Mouse (Mus musculus) layer of hippocampus, adult 6 months (tissue): ENCODE results near the gene Pvr. TPM values are rescaled to one million over a fixed set of nuclear protein-coding genes. Genes with fewer than 3 reads are reported as not detected.

ENCODE experiments used
- long read RNA-seq, 2 experiments: library from polyadenylated mRNA; unstranded; transcript quantifications; one replicate each; pipeline ENCODE4 v2.0.0; 2019 to 2020
- polyA plus RNA-seq: library from polyadenylated mRNA; unstranded; fragments of <200 nt; fragmentation: Nextera tagmentation; gene quantifications from 2 replicates; pipeline ENCODE4 v1.2.3, GENCODE M21; 2021

Gene Pvr
- 1.6 and 1.9 TPM in 2 replicates for polyA plus RNA-seq
- long read RNA-seq, experiment 1, partial matches to known transcripts, result 1 of 1 reads
- long read RNA-seq, experiment 1, other reads (novel, unspliced or antisense), result 0 of 1 reads
- long read RNA-seq, experiment 2, partial matches to known transcripts, result 1 of 6 reads
- long read RNA-seq, experiment 2, other reads (novel, unspliced or antisense), result 0 of 6 reads

DNA sequence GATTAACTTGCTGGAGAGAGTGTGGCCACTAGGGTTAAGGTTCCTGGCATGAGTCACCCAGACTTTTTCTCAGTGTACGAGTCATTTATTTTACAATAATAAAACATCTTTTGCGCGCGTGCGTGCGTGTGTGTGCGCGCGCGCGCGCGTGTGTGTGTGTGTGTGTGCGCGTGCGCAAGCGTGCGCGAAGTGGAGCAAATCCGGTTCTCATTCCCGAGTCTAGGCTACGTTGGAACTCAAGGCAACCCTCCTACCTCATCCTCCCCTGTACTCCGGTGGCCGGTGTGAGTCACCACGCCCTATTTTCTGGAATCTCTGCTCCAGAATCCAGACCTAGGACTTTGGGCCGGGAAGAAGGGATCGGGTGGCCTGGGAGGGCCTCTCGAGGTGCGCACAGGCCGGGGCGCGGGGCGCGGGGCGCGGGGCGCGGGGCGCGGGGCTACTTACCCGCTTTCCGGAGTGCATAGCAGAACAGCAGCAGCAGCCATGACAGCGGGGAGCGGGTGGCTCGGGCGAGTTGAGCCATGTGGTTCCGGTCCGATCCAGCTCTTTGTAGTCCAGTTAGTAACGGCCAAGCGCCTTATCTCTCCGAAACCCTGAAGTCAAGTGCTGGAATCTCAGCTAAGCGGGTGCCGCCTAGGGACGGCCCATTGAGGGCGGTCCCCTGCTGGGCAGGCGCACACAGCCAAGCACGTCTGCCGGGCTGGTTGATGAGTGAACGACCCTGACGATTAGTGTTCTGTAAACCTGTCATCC, at the start of gene Pvr:
Gene Pvr (minus strand): TSS at position 655 of the 756 bp plus-strand sequence.

DNA sequence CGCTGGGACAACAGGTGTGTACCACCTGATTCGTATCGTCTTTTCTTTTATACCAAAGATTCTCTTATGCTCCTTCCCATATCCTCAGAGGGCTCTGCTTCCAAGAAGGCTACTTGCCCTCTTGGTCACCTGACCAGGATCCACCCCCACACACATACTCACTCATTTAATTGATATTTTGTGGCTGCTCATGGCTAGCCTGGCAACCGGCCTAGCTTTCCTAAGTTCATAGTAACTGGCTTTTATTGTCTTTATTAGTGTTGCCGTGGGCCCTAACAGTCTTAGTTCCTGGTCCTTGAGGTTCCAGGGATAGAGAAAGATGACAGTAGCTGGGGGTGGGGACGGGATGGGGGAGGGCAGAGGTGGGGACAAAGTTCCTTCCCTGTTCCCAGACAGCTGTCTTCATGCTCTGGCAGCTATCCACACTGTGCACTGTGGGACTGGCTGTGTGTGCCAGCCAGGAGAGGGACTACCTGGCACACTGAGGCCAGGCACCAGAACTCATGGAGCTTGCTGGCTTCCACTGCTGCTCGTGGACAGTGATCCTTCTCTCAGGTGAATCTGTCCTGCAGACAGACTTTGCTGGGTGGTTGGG, 44.1 kb upstream of the Pvr start, which contains the start of gene Ceacam20:
Gene Ceacam20 (plus strand): TSS at position 428 of the 595 bp plus-strand sequence.

DNA sequence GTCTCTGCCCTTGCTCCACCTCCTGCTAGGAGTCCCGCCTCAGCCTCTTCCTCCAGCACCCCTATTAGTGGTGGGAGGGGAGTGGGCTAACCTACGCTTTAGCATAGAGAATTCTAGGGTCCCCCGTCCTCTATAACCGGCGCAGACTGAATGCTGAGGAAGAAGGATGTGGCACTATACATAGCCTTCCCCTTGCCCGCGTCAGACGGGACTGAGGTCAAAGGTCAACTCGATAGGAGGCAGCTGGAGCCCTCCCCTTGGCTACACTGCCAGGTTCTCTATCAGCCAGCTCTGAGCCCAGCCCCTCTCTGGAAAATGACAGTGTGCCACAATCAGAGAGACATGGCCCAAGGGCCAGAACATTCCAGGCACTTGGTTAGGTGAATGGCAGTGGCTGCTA, 29.6 kb upstream of the Pvr start, which contains the start of gene Igsf23:
Gene Igsf23 (minus strand): TSS at position 168 of the 400 bp plus-strand sequence.

DNA sequence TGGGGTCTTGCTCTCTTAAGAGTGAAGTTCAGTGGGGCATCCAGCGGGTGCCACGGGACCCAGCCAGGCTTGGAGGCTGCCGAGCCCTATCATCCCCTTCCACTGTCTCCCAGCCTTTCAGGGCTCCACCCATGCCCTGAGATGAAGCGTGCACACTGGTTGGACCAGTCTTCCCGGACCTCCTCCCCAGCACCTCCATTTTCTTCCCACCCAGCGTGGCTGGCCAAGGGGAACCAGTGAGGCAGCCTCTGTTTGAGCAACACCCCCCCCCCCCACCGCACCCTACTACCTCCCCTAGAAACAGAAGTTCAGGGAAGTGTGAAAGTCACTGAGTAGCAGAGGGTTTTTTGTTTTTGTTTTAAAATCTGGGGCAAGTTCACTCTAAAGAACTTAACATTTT, 33.1 kb downstream of the Pvr start, which contains the start of gene Ceacam19:
Gene Ceacam19 (minus strand): TSS at position 117 of the 400 bp plus-strand sequence.

DNA sequence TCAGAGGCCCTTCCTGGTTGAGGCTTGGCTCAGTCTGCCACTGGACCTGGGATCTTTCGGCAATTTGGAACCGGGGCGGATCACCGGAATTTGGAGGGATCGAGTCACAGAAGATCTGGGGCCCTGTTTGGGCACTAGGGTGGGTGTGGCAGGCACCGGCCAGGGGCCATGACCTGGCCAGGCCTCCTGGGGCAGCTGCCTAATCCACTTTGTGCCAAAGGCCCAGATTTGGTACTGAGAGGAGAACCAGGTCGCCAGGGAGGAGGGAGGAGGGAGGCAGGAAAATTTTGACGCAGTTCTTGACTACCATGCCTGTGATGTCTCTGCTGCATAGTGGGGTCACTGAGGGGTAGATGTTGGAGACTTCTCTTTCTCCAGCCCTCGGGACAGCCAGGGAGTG, 59.8 kb downstream of the Pvr start, which contains the start of gene Ceacam16:
Gene Ceacam16 (minus strand): TSS at position 101 of the 400 bp plus-strand sequence.

Other genes starting within 250 kb of the Pvr start
- not detected in 2 replicates for gene Apoc2, start 243.2 kb downstream of the Pvr start, polyA plus RNA-seq
- not detected in 2 replicates for gene Gm44805, start 239.7 kb downstream of the Pvr start, polyA plus RNA-seq
- not detected in 2 replicates for gene Apoc4, start 239.7 kb downstream of the Pvr start, polyA plus RNA-seq
- 6.6 and 10.7 TPM in 2 replicates for gene Apoc1, start 228.5 kb downstream of the Pvr start, polyA plus RNA-seq
- gene Apoe, start 222.0 kb downstream of the Pvr start, polyA plus RNA-seq, result 9,624 and 9,681 TPM in 2 replicates
- 158 and 171 TPM in 2 replicates for gene Tomm40, start 205.7 kb downstream of the Pvr start, polyA plus RNA-seq
- gene Nectin2, start 170.7 kb downstream of the Pvr start, polyA plus RNA-seq, result 4.7 and 6.5 TPM in 2 replicates
- 8.8 and 9.8 TPM in 2 replicates for gene Bcam, start 150.1 kb downstream of the Pvr start, polyA plus RNA-seq
- gene Cblc, start 124.4 kb downstream of the Pvr start, polyA plus RNA-seq, result 0.11 TPM in 1 of 2 replicates, not detected in the other
- gene Bcl3, start 98.4 kb downstream of the Pvr start, polyA plus RNA-seq, result 0.46 and 0.52 TPM in 2 replicates
- gene Gm19345, start 69.2 kb downstream of the Pvr start, polyA plus RNA-seq, result 3.9 and 5.1 TPM in 2 replicates
- 0.13 TPM in 1 of 2 replicates, not detected in the other for gene Ceacam16, start 59.9 kb downstream of the Pvr start, polyA plus RNA-seq
- gene Ceacam19, start 33.2 kb downstream of the Pvr start, polyA plus RNA-seq, result not detected in 2 replicates
- 0.08 TPM in 1 of 2 replicates, not detected in the other for gene Igsf23, start 29.6 kb upstream of the Pvr start, polyA plus RNA-seq
- gene Ceacam20, start 44.3 kb upstream of the Pvr start, polyA plus RNA-seq, result not detected in 2 replicates
- not detected in 2 replicates for gene Nlrp9b, start 70.3 kb upstream of the Pvr start, polyA plus RNA-seq
- gene Vmn1r91, start 178.5 kb upstream of the Pvr start, polyA plus RNA-seq, result not detected in 2 replicates
- gene Gm16442, start 201.4 kb upstream of the Pvr start, polyA plus RNA-seq, result not detected in 2 replicates
- not detected in 2 replicates for gene Vmn1r93, start 217.9 kb upstream of the Pvr start, polyA plus RNA-seq
- not detected in 2 replicates for gene Vmn1r94, start 247.2 kb upstream of the Pvr start, polyA plus RNA-seq